Mouse (Mus musculus): Measurements from ENCODE around the gene Sco1. TPM values are rescaled to one million over a fixed set of nuclear protein-coding genes. Genes with fewer than 3 reads are reported as not detected.

The Sco1 gene
- total and polyA plus RNA-seq, 3 experiments, result 14.1 to 32.9 TPM; not detected in 1

- peaks cover 0 to 19% of the 10 kb centered on the region in 2 experiments; a peak in 2 of 4 replicates for H3K36me3 ChIP-seq (ENCODE audit: control insufficient read depth in 1 of 2, insufficient read depth in 2 of 2, low read length in 2 of 2)
- no peak overlapping the region for H3K27ac ChIP-seq (ENCODE audit: control insufficient read depth, low read depth, low read length)
- H3K9ac ChIP-seq (ENCODE audit: control insufficient read depth, low read depth, low read length, poor library complexity, severe bottlenecking), result no peak overlapping the region
- no peaks in the 10 kb centered on the region for H3K79me2 ChIP-seq (ENCODE audit: control insufficient read depth, insufficient read depth, low read length, poor library complexity)
- peak; percentile 71 for DNase-seq (ENCODE audit: low read depth, low spot score)
- H3K9me3 ChIP-seq (replicated peaks; ENCODE audit: insufficient read depth, low read length), result no peaks in the 10 kb centered on the region
- no peak overlapping the region for H3K4me3 ChIP-seq (ENCODE audit: control insufficient read depth in 1 of 2, insufficient read depth in 1 of 2, low read depth in 2 of 2, low read length in 2 of 2)
- H3K4me1 ChIP-seq (ENCODE audit: control insufficient read depth in 1 of 2, insufficient read depth in 2 of 2, low read length in 2 of 2), result peaks cover 2 to 27% of the 10 kb centered on the region in 2 experiments; a peak in 3 of 4 replicates
- TF ChIP-seq GATA1 (IDR thresholded peaks at IDR 0.05; ENCODE audit: low read depth, low read length) (peak; percentile 21; the same call in 1 of the 2 replicates), RCOR1 (IDR thresholded peaks at IDR 0.05; ENCODE audit: low read depth, low read length) (no peak), TCF12 (IDR thresholded peaks at IDR 0.05; ENCODE audit: low read depth, low read length) (no peak), ELF1 (IDR thresholded peaks at IDR 0.05; ENCODE audit: low read depth, low read length) (no peak)
- H3K27me3 ChIP-seq (ENCODE audit: control insufficient read depth in 1 of 2, insufficient read depth in 2 of 2, low read length in 2 of 2), result no peaks in the 10 kb centered on the region; a peak in 1 of 4 replicates
Measured at GRCm38 (mm10) chr11:67017801-67018591, 34.5 kb upstream of the Sco1 start.

- Histone ChIP-seq H3K27me3 (ENCODE audit: control insufficient read depth in 1 of 2, insufficient read depth in 2 of 2, low read length in 2 of 2) (no peaks in the 10 kb centered on the region; a peak in 1 of 4 replicates), H3K9me3 (replicated peaks; ENCODE audit: insufficient read depth, low read length) (no peaks in the 10 kb centered on the region), H3K4me1 (ENCODE audit: control insufficient read depth in 1 of 2, insufficient read depth in 2 of 2, low read length in 2 of 2) (peaks cover 5 to 27% of the 10 kb centered on the region in 2 experiments; a peak in 3 of 4 replicates), H3K4me3 (ENCODE audit: control insufficient read depth in 1 of 2, insufficient read depth in 1 of 2, low read depth in 2 of 2, low read length in 2 of 2) (0 out of 4 replicates have a peak overlapping the region, but pooled peaks of 1 of the 2 experiments have one; percentile 24), H3K79me2 (ENCODE audit: control insufficient read depth, insufficient read depth, low read length, poor library complexity) (no peaks in the 10 kb centered on the region), H3K36me3 (ENCODE audit: control insufficient read depth in 1 of 2, insufficient read depth in 2 of 2, low read length in 2 of 2) (peaks cover 0 to 19% of the 10 kb centered on the region in 2 experiments; a peak in 2 of 4 replicates), H3K27ac (ENCODE audit: control insufficient read depth, low read depth, low read length) (no peak overlapping the region), H3K9ac (ENCODE audit: control insufficient read depth, low read depth, low read length, poor library complexity, severe bottlenecking) (no peak overlapping the region)
- TF ChIP-seq ZMIZ1 (IDR thresholded peaks at IDR 0.05; ENCODE audit: low read depth, low read length), result no peak
- peak; percentile 59 for TF ChIP-seq GATA1 (IDR thresholded peaks at IDR 0.05; ENCODE audit: low read depth, low read length)
- 0 out of 2 replicates have a peak, but pooled peaks have one; percentile 14 for TF ChIP-seq ETS1 (IDR thresholded peaks at IDR 0.05; ENCODE audit: low read depth, low read length)
- TF ChIP-seq MAX (IDR thresholded peaks at IDR 0.05; ENCODE audit: low read length), result no peak
- TF ChIP-seq UBTF (IDR thresholded peaks at IDR 0.05; ENCODE audit: borderline replicate concordance, insufficient read depth, low read depth, low read length), result no peak
- TF ChIP-seq MYC (IDR thresholded peaks at IDR 0.05; ENCODE audit: low read depth, low read length), result no peak
- peak in 1 of 2 experiments; percentile 59; a peak in 1 of 4 replicates for TF ChIP-seq EP300 (IDR thresholded peaks at IDR 0.05; ENCODE audit: low read depth in 1 of 2, low read length in 2 of 2)
- peak; percentile 62 for DNase-seq (ENCODE audit: low read depth, low spot score)
Measured at GRCm38 (mm10) chr11:67019711-67020475, 32.6 kb upstream of the Sco1 start.

All from MEL (cell line).